Mouse (Mus musculus) thymus, adult 18-20 months (tissue): Measurements from ENCODE around the gene Dnmt3b.
A peak's percentile ranks its signal among the peaks of the same experiment; 100 is the strongest.

ENCODE experiments used
- DNase-seq, 2 experiments: peaks; one replicate each; pipeline ENCODE4 v3.0.0; 2022; ENCODE audit warnings: mixed read lengths in 2 of 2

Gene Dnmt3b

GRCm38 (mm10) chr2:153649298-153650013 is at the start of gene Dnmt3b:
TSS of gene Dnmt3b (plus strand) at chr2:153649450.
- DNase-seq, result peak in 1 of 2 experiments; percentile 17

GRCm38 (mm10) chr2:153600021-153600666 is 49.1 kb upstream of the Dnmt3b start:
- DNase-seq, result peak in 1 of 2 experiments; percentile 7

- no peak for DNase-seq
Measured at GRCm38 (mm10) chr2:153600667-153601648, 48.3 kb upstream of the Dnmt3b start.

GRCm38 (mm10) chr2:153603724-153604123 is 45.5 kb upstream of the Dnmt3b start:
- DNase-seq, result no peak

GRCm38 (mm10) chr2:153606421-153606820 is 42.8 kb upstream of the Dnmt3b start:
- no peak for DNase-seq

GRCm38 (mm10) chr2:153607870-153608515 is 41.3 kb upstream of the Dnmt3b start:
- peak; percentile 21 to 29 for DNase-seq

GRCm38 (mm10) chr2:153609058-153609457 is 40.2 kb upstream of the Dnmt3b start:
- no peak for DNase-seq

GRCm38 (mm10) chr2:153609548-153609947 is 39.7 kb upstream of the Dnmt3b start:
- peak; percentile 25 to 51 for DNase-seq

- DNase-seq, result no peak
Measured at GRCm38 (mm10) chr2:153610426-153611240, 38.6 kb upstream of the Dnmt3b start.

- no peak for DNase-seq
Measured at GRCm38 (mm10) chr2:153611241-153611630, 38.0 kb upstream of the Dnmt3b start.

GRCm38 (mm10) chr2:153611743-153612142 is 37.5 kb upstream of the Dnmt3b start:
- DNase-seq, result no peak

- DNase-seq, result no peak
Measured at GRCm38 (mm10) chr2:153612594-153613281, 36.5 kb upstream of the Dnmt3b start.

GRCm38 (mm10) chr2:153616893-153617292 is 32.4 kb upstream of the Dnmt3b start:
- DNase-seq, result no peak

GRCm38 (mm10) chr2:153618439-153618838 is 30.8 kb upstream of the Dnmt3b start:
- no peak for DNase-seq

GRCm38 (mm10) chr2:153618889-153619288 is 30.4 kb upstream of the Dnmt3b start:
- no peak for DNase-seq

GRCm38 (mm10) chr2:153622449-153622848 is 26.8 kb upstream of the Dnmt3b start:
- DNase-seq, result no peak

- DNase-seq, result no peak
Measured at GRCm38 (mm10) chr2:153630950-153631349, 18.3 kb upstream of the Dnmt3b start.

GRCm38 (mm10) chr2:153631976-153632870 is 17.0 kb upstream of the Dnmt3b start, which contains the start of gene Commd7:
TSS of gene Commd7 (minus strand) at chr2:153632781.
- DNase-seq, result peak; percentile 69

- no peak for DNase-seq
Measured at GRCm38 (mm10) chr2:153632871-153633226, 16.4 kb upstream of the Dnmt3b start.

- no peak for DNase-seq
Measured at GRCm38 (mm10) chr2:153633259-153633658, 16.0 kb upstream of the Dnmt3b start.
